Comparison of ENCODE assay signal across 8 mouse cellular contexts in the genomic region with DNA sequence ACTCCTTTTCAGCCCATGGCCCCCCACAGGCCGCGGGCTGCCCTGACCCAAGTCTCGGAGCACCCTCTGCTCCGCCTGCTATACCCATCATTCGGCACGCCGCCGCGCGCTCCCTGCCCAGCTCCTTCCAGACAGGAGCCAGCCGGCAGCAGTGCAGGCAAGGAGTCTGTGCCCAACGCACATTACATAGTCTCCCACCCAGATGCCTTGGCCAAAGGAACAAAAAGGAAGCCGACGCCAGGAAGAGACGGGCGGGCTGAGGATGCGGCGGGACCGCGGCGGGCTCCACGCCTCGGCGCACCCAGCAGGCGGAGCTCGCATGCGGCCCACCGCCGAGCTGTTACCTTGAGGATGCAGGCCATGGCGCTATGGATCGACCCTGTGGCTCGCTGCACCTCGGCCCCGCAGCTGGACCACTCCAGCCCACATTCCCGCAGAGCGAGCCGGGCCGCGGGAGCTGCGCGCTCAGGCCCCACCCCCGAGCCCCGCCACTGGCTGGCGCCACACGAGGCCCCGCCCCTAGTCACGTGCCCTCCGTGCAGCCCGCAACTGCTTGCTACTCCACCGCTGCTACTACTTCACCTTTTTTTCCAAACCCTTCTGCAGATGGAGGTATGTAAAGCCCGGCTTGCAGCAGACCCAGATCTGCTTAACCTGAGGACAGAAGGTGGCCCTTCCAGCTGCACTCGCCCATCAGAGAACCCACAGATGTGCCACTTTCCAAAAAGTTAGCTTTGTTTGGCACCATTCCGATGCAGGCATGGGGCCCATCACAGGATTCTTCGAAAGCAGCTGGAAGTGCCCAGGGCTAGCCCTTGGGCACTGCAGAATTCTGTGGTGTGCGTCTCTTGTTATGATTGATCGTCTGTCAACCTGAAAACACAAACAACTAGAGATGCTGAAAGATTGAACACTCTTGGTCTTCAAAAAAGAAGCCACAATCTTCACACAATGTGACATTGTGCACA. TPM values are rescaled to one million over a fixed set of nuclear protein-coding genes. Genes with fewer than 3 reads are reported as not detected.
DNase-seq lines count a peak whose midpoint lies in the region; ATAC-seq and TF ChIP-seq lines count a peak whose summit lies in the region.

A gene (minus strand): TSS at position 474 of the 968 bp plus-strand sequence.

- no peak within 1 kb of the TSS for H3K4me3 ChIP-seq in C2C12 (ENCODE audit: insufficient read depth, poor library complexity, severe bottlenecking)
- peak within 1 kb of the TSS; percentile 78 for H3K4me3 ChIP-seq in embryonic facial prominence, embryonic 15.5 days (replicated peaks)
- peak within 1 kb of the TSS; percentile 84 for H3K4me3 ChIP-seq in heart, embryonic 10.5 days
- peak within 1 kb of the TSS; percentile 69 for H3K4me3 ChIP-seq in kidney, embryonic 14.5 days (ENCODE audit: low read length)
- H3K4me3 ChIP-seq in limb, embryonic 15.5 days: peak within 1 kb of the TSS; percentile 70
- peak within 1 kb of the TSS; percentile 74 for H3K4me3 ChIP-seq in midbrain, postnatal 0 days (ENCODE audit: low read depth, low read length)

- TF ChIP-seq CTCF in C2C12 (IDR thresholded peaks at IDR 0.05; ENCODE audit: control insufficient read depth, insufficient read depth, insufficient read length): no peak
- TF ChIP-seq CTCF in midbrain, postnatal 0 days (IDR thresholded peaks at IDR 0.05): peak; percentile 49

- H3K27me3 ChIP-seq in C2C12 (ENCODE audit: control insufficient read depth, insufficient read depth, insufficient read length): peaks cover 4% of the 10 kb centered on the region
- H3K27me3 ChIP-seq in embryonic facial prominence, embryonic 15.5 days: no peaks in the 10 kb centered on the region
- H3K27me3 ChIP-seq in heart, embryonic 10.5 days (ENCODE audit: insufficient read depth, poor library complexity, severe bottlenecking): peaks cover 24% of the 10 kb centered on the region; the same call in 1 of the 2 replicates
- H3K27me3 ChIP-seq in kidney, embryonic 14.5 days (ENCODE audit: control insufficient read depth, insufficient read depth, low read length): no peaks in the 10 kb centered on the region; the same call in 1 of the 2 replicates
- H3K27me3 ChIP-seq in limb, embryonic 15.5 days: no peaks in the 10 kb centered on the region
- no peaks in the 10 kb centered on the region for H3K27me3 ChIP-seq in midbrain, postnatal 0 days (ENCODE audit: insufficient read depth, low read length)

- 2% methylated on average over 56 of the region's 56 CpGs for WGBS in embryonic facial prominence, embryonic 15.5 days
- 3% methylated on average over 56 of the region's 56 CpGs for WGBS in heart, embryonic 10.5 days
- 2% methylated on average over 55 of the region's 56 CpGs for whole genome bisulfite sequencing in kidney, embryonic 14.5 days
- 1% methylated on average over 56 of the region's 56 CpGs for WGBS in limb, embryonic 15.5 days
- WGBS in midbrain, postnatal 0 days: under 1% methylated on average over 44 of the region's 56 CpGs

- peaks cover 29% of the 10 kb centered on the region for H3K4me1 ChIP-seq in embryonic facial prominence, embryonic 15.5 days
- peaks cover 22% of the 10 kb centered on the region for H3K4me1 ChIP-seq in heart, embryonic 10.5 days
- peaks cover 20% of the 10 kb centered on the region for H3K4me1 ChIP-seq in kidney, embryonic 14.5 days (ENCODE audit: control insufficient read depth, insufficient read depth, low read length)
- peaks cover 15% of the 10 kb centered on the region for H3K4me1 ChIP-seq in limb, embryonic 15.5 days
- H3K4me1 ChIP-seq in midbrain, postnatal 0 days (ENCODE audit: insufficient read depth, low read length): peaks cover 8% of the 10 kb centered on the region; the same call in 1 of the 2 replicates

- H3K36me3 ChIP-seq in C2C12 (ENCODE audit: control insufficient read depth, insufficient read depth): no peaks in the 10 kb centered on the region
- H3K36me3 ChIP-seq in embryonic facial prominence, embryonic 15.5 days: no peaks in the 10 kb centered on the region
- no peaks in the 10 kb centered on the region for H3K36me3 ChIP-seq in heart, embryonic 10.5 days
- no peaks in the 10 kb centered on the region for H3K36me3 ChIP-seq in kidney, embryonic 14.5 days (ENCODE audit: control insufficient read depth, insufficient read depth, low read length)
- H3K36me3 ChIP-seq in limb, embryonic 15.5 days: no peaks in the 10 kb centered on the region
- no peaks in the 10 kb centered on the region for H3K36me3 ChIP-seq in midbrain, postnatal 0 days (ENCODE audit: insufficient read depth, low read length)

- peak within 1 kb of the TSS; percentile 74 for H3K9ac ChIP-seq in embryonic facial prominence, embryonic 15.5 days
- peak within 1 kb of the TSS; percentile 70 for H3K9ac ChIP-seq in kidney, embryonic 14.5 days (ENCODE audit: low read depth, low read length)
- peak within 1 kb of the TSS; percentile 50 for H3K9ac ChIP-seq in limb, embryonic 15.5 days
- peak within 1 kb of the TSS; percentile 79 for H3K9ac ChIP-seq in midbrain, postnatal 0 days (replicated peaks; ENCODE audit: low read length, poor library complexity, severe bottlenecking)

- peak within 1 kb of the TSS; percentile 86 for H3K27ac ChIP-seq in embryonic facial prominence, embryonic 15.5 days (replicated peaks)
- H3K27ac ChIP-seq in heart, embryonic 10.5 days: peak within 1 kb of the TSS; percentile 90
- peak within 1 kb of the TSS; percentile 68; the same call in 1 of the 2 replicates for H3K27ac ChIP-seq in kidney, embryonic 14.5 days (ENCODE audit: low read depth, low read length)
- H3K27ac ChIP-seq in limb, embryonic 15.5 days: peak within 1 kb of the TSS; percentile 86
- H3K27ac ChIP-seq in midbrain, postnatal 0 days (ENCODE audit: low read depth, low read length): peak within 1 kb of the TSS; percentile 78

- H3K9me3 ChIP-seq in embryonic facial prominence, embryonic 15.5 days (replicated peaks): no peaks in the 10 kb centered on the region
- H3K9me3 ChIP-seq in heart, embryonic 10.5 days: no peaks in the 10 kb centered on the region
- H3K9me3 ChIP-seq in kidney, embryonic 14.5 days (ENCODE audit: control insufficient read depth, low read length): no peaks in the 10 kb centered on the region
- no peaks in the 10 kb centered on the region for H3K9me3 ChIP-seq in limb, embryonic 15.5 days
- H3K9me3 ChIP-seq in midbrain, postnatal 0 days (ENCODE audit: low read length): no peaks in the 10 kb centered on the region

- no peaks in the 10 kb centered on the region for H3K79me3 ChIP-seq in C2C12 (ENCODE audit: low read depth)

- peak; percentile 90 for DNase-seq in brain, adult 2 months (ENCODE audit: low read depth, low spot score)
- peak; percentile 94 for DNase-seq in heart, embryonic 10.5 days (ENCODE audit: low spot score)
- peak; percentile 86 for DNase-seq in midbrain, postnatal 0 days (ENCODE audit: low spot score)
- DNase-seq in spleen, postnatal 14 days (ENCODE audit: low spot score in 2 of 2): peak; percentile 69 to 76

- H3ac ChIP-seq in C2C12 (ENCODE audit: control insufficient read depth, insufficient read length, low read depth): no peak within 1 kb of the TSS

- H3K79me2 ChIP-seq in C2C12 (ENCODE audit: control insufficient read depth, insufficient read depth): no peaks in the 10 kb centered on the region

- H3K4me2 ChIP-seq in embryonic facial prominence, embryonic 15.5 days (replicated peaks): peak within 1 kb of the TSS; percentile 83
- peak within 1 kb of the TSS; percentile 78 for H3K4me2 ChIP-seq in kidney, embryonic 14.5 days (replicated peaks; ENCODE audit: low read depth, low read length)
- H3K4me2 ChIP-seq in limb, embryonic 15.5 days: peak within 1 kb of the TSS; percentile 93
- H3K4me2 ChIP-seq in midbrain, postnatal 0 days (ENCODE audit: low read depth, low read length, poor library complexity, severe bottlenecking): peak within 1 kb of the TSS; percentile 80

- peak; percentile 95 for ATAC-seq in embryonic facial prominence, embryonic 15.5 days (ENCODE audit: insufficient number of reproducible peaks, low FRiP score, low TSS enrichment, low read depth)
- peak; percentile 97 for ATAC-seq in kidney, embryonic 14.5 days (ENCODE audit: low FRiP score, low TSS enrichment)
- ATAC-seq in limb, embryonic 15.5 days (ENCODE audit: insufficient number of reproducible peaks, low FRiP score, low TSS enrichment, low read depth): peak; percentile 93
- ATAC-seq in midbrain, postnatal 0 days (ENCODE audit: low FRiP score): peak; percentile 98

TF ChIP-seq in C2C12, 6 proteins besides CTCF, POLR2A, EP300 and RAD21:
- TF ChIP-seq FOSL1 (IDR thresholded peaks at IDR 0.05; ENCODE audit: insufficient read depth, low read length, poor library complexity, severe bottlenecking) (no peak), USF1 (IDR thresholded peaks at IDR 0.05; ENCODE audit: low read depth) (peak; percentile 63)
TF ChIP-seq in C2C12: peak in this region for 1.

RNA-seq across cellular contexts. Expression of the gene that starts here (rescaled TPM):
- polyA plus RNA-seq in C2C12 (2012; fragmentation: generic; extraction: Trizol): not detected
- polyA plus RNA-seq in embryonic facial prominence, embryonic 15.5 days (2015; fragmentation: Nextera tagmentation; extraction: Ambion mirVana): 48.1 and 48.6 TPM in 2 replicates
- 26.7 and 38.4 TPM in 2 replicates for polyA plus RNA-seq in heart, embryonic 10.5 days (2016; fragmentation: Nextera tagmentation; extraction: Ambion mirVana)
- polyA plus RNA-seq in kidney, embryonic 14.5 days (2014; fragmentation: Nextera tagmentation; extraction: Ambion mirVana): 51.6 and 63.8 TPM in 2 replicates
- polyA plus RNA-seq in limb, embryonic 15.5 days (2015; fragmentation: Nextera tagmentation; extraction: Ambion mirVana): 33.5 and 35.7 TPM in 2 replicates
- 6.9 and 18.1 TPM in 2 replicates for total RNA-seq in midbrain, postnatal 0 days (2014; rRNA removed)
- polyA plus RNA-seq in midbrain, postnatal 0 days (2015; fragmentation: Nextera tagmentation; extraction: Ambion mirVana): 11.1 and 11.9 TPM in 2 replicates

Comparison
In these comparisons a context has a peak if more than half of its experiments do, and no peak if none do; other contexts are left out.
1. RNA of the gene that starts here (polyA plus RNA-seq): 51.6 to 63.8 TPM in kidney, embryonic 14.5 days, 48.1 to 48.6 TPM in embryonic facial prominence, embryonic 15.5 days, 26.7 to 38.4 TPM in heart, embryonic 10.5 days, 33.5 to 35.7 TPM in limb, embryonic 15.5 days and 11.1 to 11.9 TPM in midbrain, postnatal 0 days; not detected in C2C12 (single experiment); every median in the first group is over 10 times any median in the second.
2. Peak in every context shown above with its lines, with median percentiles within 50 percentile points of each other: DNase-seq, ATAC-seq, H3K27ac ChIP-seq, H3K4me2 ChIP-seq and H3K9ac ChIP-seq.